Mouse (Mus musculus) neural tube, embryonic 10.5 days (tissue): ENCODE measurements around the gene Siglece.
A peak's percentile ranks its signal among the peaks of the same experiment; 100 is the strongest.

Experiments
- DNase-seq: peaks from one replicate; pipeline ENCODE4 v3.0.0-alpha.2; 2017; ENCODE audit warnings: low spot score; ENCODE audit errors: extremely low spot score

Gene Siglece

DNA sequence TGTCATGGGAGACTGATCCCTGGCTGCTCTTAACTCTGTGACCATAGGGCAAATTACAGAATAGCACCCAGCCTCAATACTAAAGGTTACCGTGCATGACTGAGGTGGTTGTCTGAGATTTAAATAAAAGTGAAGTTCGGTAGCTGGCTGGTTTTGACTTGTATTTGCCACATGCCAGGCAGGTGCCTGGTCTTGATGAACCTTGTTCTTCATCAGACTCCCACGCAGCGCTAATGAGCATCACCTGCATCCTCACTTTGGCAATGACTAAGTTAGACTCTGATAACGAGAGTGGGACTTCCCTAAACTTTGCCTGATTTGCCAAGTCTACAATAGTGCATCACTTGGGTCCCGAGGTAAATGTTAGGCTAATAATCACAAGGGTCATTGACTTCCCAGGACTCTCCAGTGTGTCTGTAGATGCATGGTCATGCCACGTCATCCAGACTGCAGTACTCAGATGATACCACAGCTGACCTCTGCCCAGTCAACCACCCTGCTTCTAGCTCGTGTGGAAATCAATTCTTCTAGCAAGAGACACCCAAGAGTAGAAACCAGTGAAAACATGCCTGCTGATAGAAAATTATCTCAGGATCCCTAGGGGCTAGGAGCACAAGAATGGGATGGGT is 34.1 kb downstream of the Siglece start:
- DNase-seq: no peak

DNA sequence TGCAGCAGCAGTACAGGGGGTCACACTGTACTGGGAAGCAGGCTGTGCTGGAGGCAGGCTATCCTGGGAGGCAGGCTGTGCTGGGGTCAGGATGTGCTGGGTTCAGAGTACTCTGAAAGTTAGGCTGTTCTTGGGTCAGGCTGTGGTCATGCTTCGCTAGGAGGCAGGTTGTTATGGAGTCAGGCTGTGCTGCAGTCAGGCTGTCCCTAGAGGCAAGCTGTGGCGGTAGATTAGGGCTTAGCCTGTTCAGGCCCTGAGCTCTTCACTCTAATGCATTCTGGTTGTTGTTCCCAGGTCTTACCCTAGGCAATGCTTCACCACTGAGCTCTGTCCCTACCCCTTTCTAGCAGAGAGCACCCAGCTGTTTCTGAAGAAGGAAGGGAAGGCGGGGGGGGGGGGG is 34.9 kb downstream of the Siglece start:
- DNase-seq: no peak

DNA sequence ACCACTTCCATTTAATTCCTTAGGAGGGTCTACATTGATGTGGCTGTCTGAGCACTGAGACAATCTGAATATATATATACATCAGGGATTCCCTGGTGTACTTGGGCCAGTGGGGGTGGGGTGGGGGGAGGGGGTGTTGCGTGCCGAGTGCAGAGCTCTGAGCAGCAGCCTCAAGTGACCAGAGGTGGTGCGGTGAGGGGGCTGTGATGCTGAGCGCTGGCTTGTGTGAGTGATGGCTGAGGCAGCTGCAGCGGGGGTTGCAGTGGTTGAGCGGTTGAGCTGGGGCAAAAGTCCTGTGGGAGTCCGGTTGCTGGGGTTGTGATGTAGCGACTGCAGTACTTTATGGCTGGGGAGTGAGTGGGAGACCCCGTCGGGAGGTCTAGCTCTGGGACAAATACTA is 36.1 kb downstream of the Siglece start:
- DNase-seq: peak; percentile 32

DNA sequence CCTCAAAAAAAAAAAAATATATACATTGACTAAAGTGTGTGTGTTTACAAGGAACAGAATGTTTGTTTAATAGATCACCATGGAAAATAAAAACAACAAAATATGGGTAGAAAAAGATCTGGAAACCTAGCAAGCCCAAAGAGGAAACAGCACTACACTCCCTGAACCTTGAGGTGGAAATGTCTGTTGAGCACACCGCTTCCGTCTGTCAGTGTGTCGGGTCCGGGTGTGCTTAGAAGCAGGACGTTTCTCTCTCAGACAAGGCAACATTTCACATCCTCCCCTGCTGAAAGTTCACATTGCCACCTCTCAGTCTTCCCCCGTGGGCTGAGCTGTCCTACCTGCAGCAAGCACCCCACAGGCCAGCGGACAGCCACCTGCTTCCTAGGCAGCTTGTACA is 37.0 kb downstream of the Siglece start:
- DNase-seq: no peak

DNA sequence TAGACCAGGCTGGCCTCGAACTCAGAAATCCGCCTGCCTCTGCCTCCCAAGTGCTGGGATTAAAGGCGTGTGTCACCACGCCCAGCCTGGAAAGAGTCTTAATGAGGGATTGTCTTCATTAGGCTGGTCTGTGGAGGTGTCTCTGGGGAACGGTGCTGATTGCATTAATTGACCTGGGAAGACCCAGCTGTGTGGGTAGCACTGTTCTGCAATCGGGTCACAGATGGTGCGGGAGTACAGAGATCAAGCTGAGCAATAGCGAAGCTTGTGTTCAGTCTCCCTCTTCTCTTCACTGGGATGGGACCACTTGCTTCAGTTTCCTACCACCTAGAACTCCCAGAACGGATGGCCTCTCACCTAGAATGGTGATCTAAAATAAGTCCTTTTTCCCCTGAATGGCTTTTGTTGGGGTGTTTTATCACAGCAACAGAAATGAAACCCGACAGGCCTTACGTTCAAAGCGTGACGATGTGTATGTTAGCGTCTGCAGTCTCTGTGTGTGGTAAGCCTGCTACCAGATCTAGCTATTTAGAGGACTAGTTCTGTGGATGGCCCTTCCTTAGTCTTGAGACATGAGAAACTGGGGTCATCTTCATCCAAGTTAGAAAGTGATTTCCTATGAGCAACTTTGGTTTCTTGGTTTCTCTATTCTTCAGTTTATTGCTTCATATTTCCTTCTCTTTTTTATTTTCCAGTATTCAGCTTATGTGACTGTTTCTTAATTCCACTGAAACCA is 46.0 kb downstream of the Siglece start:
- no peak for DNase-seq

DNA sequence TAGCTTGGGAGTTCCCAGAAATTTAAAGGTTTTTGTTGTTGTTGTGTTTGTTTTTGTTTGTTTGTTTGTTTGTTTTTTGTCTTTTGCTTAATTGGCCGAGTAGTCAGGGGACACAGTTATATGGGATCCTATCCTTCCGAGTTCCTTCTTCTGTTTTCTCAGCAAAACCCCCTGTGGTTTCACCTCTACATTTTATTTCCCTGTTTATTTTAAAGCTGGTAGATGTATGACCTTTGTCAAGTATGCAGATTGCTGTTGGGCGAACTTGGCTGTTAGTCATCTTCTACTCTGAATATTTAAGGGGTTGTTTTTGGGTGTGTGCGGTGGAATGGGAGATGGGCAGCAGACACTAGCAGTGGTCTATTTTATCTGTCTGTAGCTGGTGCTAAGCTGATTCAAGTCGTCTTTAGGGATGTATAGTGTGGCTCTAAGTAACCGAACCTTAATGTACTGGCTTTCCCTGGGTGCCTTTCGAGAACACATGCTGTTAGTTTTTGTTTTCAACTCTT is 51.6 kb downstream of the Siglece start:
- DNase-seq: no peak

DNA sequence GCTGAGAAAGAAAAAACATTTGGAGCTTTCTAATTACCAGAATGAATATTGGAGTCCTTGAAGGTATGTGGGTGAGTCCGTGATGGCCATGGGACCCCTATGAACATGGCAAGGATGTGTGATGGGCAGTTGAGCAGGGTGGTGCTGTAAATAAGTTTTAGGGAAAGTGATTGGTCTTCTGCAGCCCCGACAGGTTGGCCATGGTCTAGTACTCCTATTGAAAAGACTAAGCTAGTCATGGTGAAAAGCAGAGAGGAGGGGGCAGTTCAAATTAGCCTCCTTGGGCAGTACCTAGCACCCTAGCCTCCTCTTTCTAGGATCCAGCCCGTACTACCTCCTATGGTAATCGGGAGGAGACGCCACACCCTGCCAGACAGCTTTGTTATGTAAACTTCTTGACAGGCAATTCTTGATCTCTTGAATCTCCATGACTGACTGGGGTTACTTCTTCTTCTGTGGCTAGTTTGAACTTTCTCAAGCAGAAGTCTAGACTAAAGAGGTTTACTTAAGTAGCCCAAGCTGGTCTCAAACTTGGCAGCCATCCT is 52.1 kb downstream of the Siglece start:
- DNase-seq: no peak

DNA sequence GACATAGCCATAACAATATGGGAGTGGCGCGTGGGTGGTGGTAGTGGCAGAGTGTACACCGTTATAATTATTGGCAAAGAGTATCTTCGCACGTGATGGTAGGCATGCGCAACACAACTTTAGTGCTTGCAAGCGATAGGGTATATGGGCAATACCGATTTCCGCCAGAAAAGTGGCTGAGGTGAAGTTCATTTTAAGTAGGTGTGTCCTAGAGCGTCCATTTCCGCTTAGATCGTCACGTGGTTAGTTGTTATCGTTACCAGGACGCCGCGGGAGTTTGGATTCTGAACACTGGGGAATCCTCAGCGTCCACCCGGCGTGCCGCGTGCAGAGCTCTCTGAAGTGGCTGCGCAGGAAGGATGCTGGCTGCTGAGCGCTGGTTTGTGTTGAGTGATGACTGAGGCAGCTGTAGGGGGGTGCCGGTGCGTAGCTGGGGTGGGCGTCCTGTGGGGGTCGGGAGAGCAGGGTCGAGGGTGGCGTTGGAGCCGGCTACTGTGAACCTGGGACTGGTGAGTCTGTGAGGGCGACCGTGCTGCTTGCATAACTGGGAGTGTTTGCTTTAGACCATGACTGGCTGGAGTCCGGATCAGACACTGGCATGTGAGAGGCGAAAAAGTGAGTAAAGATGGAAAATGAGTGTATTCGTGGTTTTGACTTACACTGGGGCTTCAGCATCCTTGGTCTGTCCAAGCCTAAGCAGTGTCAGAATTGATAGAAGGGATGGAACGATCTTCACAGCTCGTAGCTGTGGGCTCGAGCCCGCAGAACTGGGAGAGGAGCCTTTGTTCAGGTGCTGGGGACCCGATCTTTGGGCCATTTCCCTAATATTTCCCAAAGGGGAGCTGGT is 52.8 kb downstream of the Siglece start, which contains the start of gene Zfp819:
Gene Zfp819 (plus strand): TSS at position 274 of the 847 bp plus-strand sequence.
- DNase-seq: peak; percentile 69

DNA sequence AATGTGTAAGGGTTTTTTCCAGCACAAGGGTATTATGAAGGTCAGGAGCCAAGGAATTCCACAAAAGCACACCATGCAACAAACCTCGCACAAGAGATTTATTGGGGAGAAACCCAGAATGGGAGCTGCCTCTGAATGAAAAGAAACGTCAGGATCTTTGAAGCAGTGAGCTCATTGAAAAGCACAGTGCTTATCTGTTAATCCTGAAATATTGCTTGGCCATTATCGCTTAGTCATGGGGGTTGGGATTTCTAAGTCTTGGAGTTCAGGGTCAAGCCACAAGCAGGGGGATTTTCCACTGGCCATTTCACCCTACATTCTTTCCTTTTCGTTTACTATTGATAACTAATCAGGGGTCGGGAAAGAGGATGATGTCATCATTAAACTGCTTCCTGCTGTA is 58.1 kb downstream of the Siglece start:
- DNase-seq: no peak
